Mouse (Mus musculus) cerebellum, adult 2 months (tissue): Measurements from ENCODE around the gene Adgre1. TPM values are rescaled to one million over a fixed set of nuclear protein-coding genes. Genes with fewer than 3 reads are reported as not detected.

Source experiments
- DNase-seq, 2 experiments: peaks; one replicate each; pipeline ENCODE4 v3.0.0; 2021
- H3K27ac ChIP-seq: fragments of 200-500 bp; 2 replicates; pipeline ENCODE4 v1.5.1; 2012; ENCODE audit warnings: low read length, control low read depth, inconsistent platforms; ENCODE audit not compliant: insufficient read depth
- H3K27me3 ChIP-seq: fragments of 200-500 bp; 2 replicates; pipeline ENCODE4 v1.6.1; 2012; ENCODE audit warnings: inconsistent platforms, mild to moderate bottlenecking, low read length, moderate library complexity; ENCODE audit not compliant: control insufficient read depth, insufficient read depth
- H3K4me1 ChIP-seq: fragments of 200-500 bp; 2 replicates; pipeline ENCODE4 v1.6.1; 2011; ENCODE audit warnings: low read length; ENCODE audit not compliant: control insufficient read depth, insufficient read depth
- H3K4me3 ChIP-seq: fragments of 200-500 bp; replicated peaks from 2 replicates; pipeline ENCODE3; 2011; ENCODE audit warnings: mild to moderate bottlenecking, low read depth, low read length, control low read depth; ENCODE audit not compliant: insufficient read depth
- CTCF ChIP-seq: fragments of 200-500 bp; IDR thresholded peaks from 2 replicates; pipeline ENCODE4 v1.5.1; 2011; ENCODE audit warnings: low read depth, mild to moderate bottlenecking, control low read depth, low read length, moderate library complexity, borderline replicate concordance; ENCODE audit not compliant: insufficient read depth
- POLR2A ChIP-seq: fragments of 200-500 bp; IDR thresholded peaks from 2 replicates; pipeline ENCODE4 v1.6.1; 2011; ENCODE audit warnings: low read length, control low read depth, borderline replicate concordance; ENCODE audit not compliant: insufficient read depth
- WGBS: fragments of 180-500 bp; shearing (Covaris S2); methylation state at CpG from one replicate; pipeline ENCODE4 v1.1.7; 2018; 5-methylcytosine and 5-hydroxymethylcytosine counted together
- polyA plus RNA-seq: library from polyadenylated mRNA; depleted of rRNA; stranded (reverse); fragments of >200 nt; gene quantifications from 2 replicates; pipeline ENCODE4 v1.2.3, GENCODE M21; 2012

Adgre1 gene
- polyA plus RNA-seq, 1 experiment = 1.0 TPM

GRCm38 (mm10) chr17:57335673-57336303 is 22.7 kb upstream of the Adgre1 start:
- H3K27ac ChIP-seq = no peak overlapping the region
- no peak for TF ChIP-seq POLR2A
- peak; percentile 97 for TF ChIP-seq CTCF

GRCm38 (mm10) chr17:57337996-57338395 is 20.5 kb upstream of the Adgre1 start:
- DNase-seq = no peak
- 81% methylated on average over 10 of the region's 10 CpGs for WGBS
- Histone ChIP-seq H3K4me1 (no peaks in the 10 kb centered on the region), H3K27me3 (no peaks in the 10 kb centered on the region), H3K27ac (no peak overlapping the region), H3K4me3 (no peak overlapping the region)
- no peak for TF ChIP-seq POLR2A
- TF ChIP-seq CTCF = no peak

More at GRCm38 (mm10) chr17:57335673-57336303, 22.7 kb upstream of the Adgre1 start:
- Histone ChIP-seq H3K4me1 (no peaks in the 10 kb centered on the region), H3K4me3 (no peak overlapping the region), H3K27me3 (no peaks in the 10 kb centered on the region)
- DNase-seq = peak; percentile 74 to 85
- WGBS = 7% methylated on average over 11 of the region's 11 CpGs

GRCm38 (mm10) chr17:57339298-57339697 is 19.2 kb upstream of the Adgre1 start:
- no peak for TF ChIP-seq POLR2A
- TF ChIP-seq CTCF = no peak
- no peak for DNase-seq
- WGBS = 73% methylated on average over 9 of the region's 9 CpGs

GRCm38 (mm10) chr17:57341568-57341967 is 16.9 kb upstream of the Adgre1 start:
- H3K27ac ChIP-seq = no peak overlapping the region
- H3K27me3 ChIP-seq = no peaks in the 10 kb centered on the region
- DNase-seq = no peak
- no peak overlapping the region for H3K4me3 ChIP-seq
- TF ChIP-seq CTCF = no peak
- TF ChIP-seq POLR2A = no peak
- no peaks in the 10 kb centered on the region for H3K4me1 ChIP-seq
- WGBS = 70% methylated on average over 4 of the region's 4 CpGs

More at GRCm38 (mm10) chr17:57339298-57339697, 19.2 kb upstream of the Adgre1 start:
- H3K4me1 ChIP-seq = no peaks in the 10 kb centered on the region
- no peak overlapping the region for H3K27ac ChIP-seq
- no peaks in the 10 kb centered on the region for H3K27me3 ChIP-seq
- H3K4me3 ChIP-seq = no peak overlapping the region

- no peak for DNase-seq
- H3K27me3 ChIP-seq = no peaks in the 10 kb centered on the region
- no peaks in the 10 kb centered on the region for H3K4me1 ChIP-seq
- 58% methylated on average over 2 of the region's 2 CpGs for WGBS
- H3K4me3 ChIP-seq = no peak overlapping the region
- no peak overlapping the region for H3K27ac ChIP-seq
- no peak for TF ChIP-seq CTCF
- TF ChIP-seq POLR2A = no peak
These were observed 14.3 kb upstream of the Adgre1 start for GRCm38 (mm10) chr17:57344029-57344707.

GRCm38 (mm10) chr17:57347017-57347416 is 11.5 kb upstream of the Adgre1 start:
- Histone ChIP-seq H3K4me3 (no peak overlapping the region), H3K27ac (no peak overlapping the region), H3K27me3 (no peaks in the 10 kb centered on the region), H3K4me1 (no peaks in the 10 kb centered on the region)
- WGBS = 72% methylated on average over 6 of the region's 6 CpGs
- DNase-seq = no peak
- TF ChIP-seq CTCF (no peak), POLR2A (no peak)

- Histone ChIP-seq H3K27ac (no peak overlapping the region), H3K4me1 (no peaks in the 10 kb centered on the region), H3K4me3 (no peak overlapping the region), H3K27me3 (no peaks in the 10 kb centered on the region)
- no peak for DNase-seq
- WGBS = 74% methylated on average over 2 of the region's 2 CpGs
- TF ChIP-seq CTCF (no peak), POLR2A (no peak)
These were observed 10.7 kb upstream of the Adgre1 start for GRCm38 (mm10) chr17:57347781-57348180.

GRCm38 (mm10) chr17:57349067-57349466 is 9.4 kb upstream of the Adgre1 start:
- TF ChIP-seq POLR2A = no peak
- TF ChIP-seq CTCF = no peak
- no peak for DNase-seq
- no peak overlapping the region for H3K4me3 ChIP-seq
- WGBS = 35% methylated on average over 5 of the region's 5 CpGs
- no peaks in the 10 kb centered on the region for H3K27me3 ChIP-seq
- H3K27ac ChIP-seq = no peak overlapping the region
- H3K4me1 ChIP-seq = no peaks in the 10 kb centered on the region
